Mouse (Mus musculus) ZHBTc4 (cell line): ENCODE measurements around the gene Zfp217.

ENCODE experiments used
- DNase-seq: peaks from one replicate; pipeline ENCODE4 v3.0.0-alpha.2; 2011; ENCODE audit warnings: low read depth, low spot score

Zfp217 gene

DNA sequence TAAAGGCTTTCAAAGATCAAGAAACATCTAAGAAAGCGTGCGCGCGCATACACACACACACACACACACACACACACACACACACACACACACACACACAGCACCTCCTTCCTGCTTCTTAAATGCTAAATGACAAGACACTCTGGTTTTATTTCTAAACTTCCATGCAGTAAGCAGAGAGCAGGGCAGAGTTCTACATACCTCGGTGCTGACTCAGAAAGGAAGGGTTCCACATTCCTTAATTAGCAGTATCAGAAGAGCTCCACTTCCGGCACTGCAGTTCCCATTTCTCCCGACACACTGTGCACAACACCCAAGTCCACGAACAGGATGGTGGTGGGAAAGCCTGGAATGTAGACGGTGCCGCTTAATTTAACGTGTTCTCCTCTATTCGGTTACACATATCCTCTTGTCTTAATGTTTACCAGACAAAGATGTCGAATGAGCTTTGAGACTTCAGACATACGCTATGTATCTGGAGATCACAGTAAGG, at the start of gene Zfp217:
Gene Zfp217, minus strand, starts transcription at position 443 of the 493 bp plus-strand sequence.
- peak; percentile 72 for DNase-seq

DNA sequence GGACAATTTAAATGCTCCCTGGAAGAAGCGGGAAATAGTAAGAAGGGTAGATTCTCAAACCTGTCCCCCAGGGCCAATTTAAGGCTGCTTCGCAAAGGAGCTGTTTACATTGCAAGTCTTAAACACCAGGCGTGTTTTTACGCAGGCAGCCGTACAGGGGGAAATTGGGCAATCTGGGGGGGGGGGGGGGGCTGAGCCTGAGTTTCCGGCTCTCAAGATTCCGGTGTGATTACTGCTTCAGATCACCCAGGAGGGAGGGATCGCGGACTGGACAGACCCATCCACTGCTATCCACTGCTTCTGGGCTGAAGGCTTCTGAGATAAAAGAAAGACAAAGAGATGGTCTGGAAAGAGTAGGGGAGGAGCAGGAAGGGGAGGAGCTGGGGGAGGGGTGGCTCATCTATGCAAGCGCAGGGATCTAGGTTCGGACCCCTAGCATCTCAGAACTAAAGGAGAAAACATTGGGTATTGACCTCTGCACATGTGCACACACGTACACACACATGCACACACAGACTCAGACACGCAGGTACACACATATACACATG, 47.7 kb upstream of the Zfp217 start:
- peak; percentile 78 for DNase-seq

DNA sequence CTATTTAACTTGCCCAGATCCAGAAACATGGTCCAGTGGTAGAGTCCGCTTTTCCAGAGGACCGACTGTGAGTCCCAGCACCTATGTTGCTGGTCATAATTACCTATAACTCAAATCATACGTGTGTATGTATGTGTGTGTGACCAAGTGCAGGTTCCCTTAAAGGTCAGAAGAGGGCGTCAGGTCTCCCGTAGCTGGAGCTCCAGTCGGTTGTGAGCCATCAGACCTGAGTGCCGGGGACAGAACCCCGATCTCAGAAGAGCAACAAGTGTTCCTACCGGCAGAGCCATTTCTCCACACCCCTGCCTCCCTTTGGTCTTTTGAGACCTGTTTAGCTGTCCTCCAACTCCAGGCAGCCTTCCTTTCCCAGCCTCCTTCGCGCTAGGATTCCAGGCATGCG, 46.9 kb upstream of the Zfp217 start:
- peak; percentile 82 for DNase-seq

DNA sequence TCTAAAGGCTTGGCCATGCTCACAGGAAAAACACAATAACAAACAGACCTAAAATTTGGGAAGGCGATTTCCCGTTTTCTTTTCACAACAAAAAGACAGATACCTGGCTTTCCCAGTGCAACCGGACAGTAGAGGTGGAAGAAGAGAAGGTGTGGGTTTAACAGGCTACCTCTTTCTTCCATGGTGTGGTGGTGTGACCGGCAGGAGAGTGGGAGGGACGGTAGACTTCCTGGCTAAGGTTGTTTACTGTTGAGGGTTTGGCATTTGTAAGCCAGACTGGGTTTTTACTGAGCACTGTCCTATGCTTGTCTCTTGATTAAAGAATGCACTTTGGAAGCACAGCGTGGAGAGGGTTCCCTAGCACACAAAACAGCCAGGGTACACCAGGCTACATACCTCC, 45.9 kb upstream of the Zfp217 start:
- no peak for DNase-seq

DNA sequence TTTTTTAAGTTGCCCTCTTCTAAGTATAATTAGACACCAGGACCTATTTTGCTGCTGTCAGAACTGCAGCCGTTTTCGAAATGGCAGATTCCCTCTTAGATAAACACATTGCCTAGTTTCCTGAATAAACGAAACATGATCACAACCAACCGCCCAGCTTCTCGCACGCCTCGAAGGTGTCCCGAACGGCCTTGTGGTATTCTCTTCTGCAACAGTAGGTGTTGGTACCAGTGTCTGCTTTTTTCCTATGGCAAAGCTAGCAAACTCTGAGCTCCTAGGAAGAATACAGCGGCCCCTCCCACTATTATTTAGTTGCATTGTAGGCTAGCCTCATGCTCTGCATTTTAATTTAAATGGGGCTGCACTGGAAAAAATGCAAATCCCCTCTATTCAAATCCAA, 45.3 kb upstream of the Zfp217 start:
- no peak for DNase-seq

DNA sequence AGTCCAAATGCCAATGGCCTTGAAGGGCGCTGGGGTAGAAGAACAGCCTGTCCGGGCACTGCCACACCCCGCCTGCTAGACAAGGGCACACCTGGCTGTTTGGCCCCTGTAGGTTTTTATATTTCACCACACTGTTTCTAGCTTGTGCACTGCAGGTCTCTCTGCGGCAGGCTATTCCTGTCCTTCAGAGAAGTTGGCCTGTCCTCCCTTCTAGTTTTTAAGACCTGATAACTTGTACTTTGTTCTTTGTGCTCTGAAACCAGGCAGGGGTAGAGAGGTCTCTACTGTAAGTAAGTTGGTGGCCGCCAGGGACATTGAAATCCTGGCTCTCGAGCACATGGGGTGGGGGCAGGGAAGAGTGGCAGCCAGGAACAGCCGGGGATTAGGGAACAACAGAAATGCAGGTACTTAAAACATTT, 44.8 kb upstream of the Zfp217 start:
- peak; percentile 62 for DNase-seq

DNA sequence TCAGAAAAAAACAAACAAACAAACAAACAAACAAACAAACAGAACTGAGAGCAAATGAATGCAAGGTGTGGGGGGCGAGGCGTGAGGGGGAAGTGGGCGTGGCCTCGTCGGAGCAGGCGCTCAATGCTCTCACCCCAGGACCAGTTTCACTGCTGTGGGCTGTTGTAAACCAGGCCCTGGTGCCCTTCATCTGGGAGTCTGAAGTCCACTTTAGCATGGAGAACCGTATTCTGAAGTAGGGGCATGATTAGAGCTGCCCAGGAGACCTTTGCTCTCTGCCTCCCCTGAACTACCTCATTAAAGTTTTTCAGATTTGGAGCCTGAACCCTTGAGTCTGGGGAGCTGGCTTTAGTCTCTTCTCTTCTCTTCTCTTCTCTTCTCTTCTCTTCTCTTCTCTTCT, 40.8 kb upstream of the Zfp217 start:
- no peak for DNase-seq

DNA sequence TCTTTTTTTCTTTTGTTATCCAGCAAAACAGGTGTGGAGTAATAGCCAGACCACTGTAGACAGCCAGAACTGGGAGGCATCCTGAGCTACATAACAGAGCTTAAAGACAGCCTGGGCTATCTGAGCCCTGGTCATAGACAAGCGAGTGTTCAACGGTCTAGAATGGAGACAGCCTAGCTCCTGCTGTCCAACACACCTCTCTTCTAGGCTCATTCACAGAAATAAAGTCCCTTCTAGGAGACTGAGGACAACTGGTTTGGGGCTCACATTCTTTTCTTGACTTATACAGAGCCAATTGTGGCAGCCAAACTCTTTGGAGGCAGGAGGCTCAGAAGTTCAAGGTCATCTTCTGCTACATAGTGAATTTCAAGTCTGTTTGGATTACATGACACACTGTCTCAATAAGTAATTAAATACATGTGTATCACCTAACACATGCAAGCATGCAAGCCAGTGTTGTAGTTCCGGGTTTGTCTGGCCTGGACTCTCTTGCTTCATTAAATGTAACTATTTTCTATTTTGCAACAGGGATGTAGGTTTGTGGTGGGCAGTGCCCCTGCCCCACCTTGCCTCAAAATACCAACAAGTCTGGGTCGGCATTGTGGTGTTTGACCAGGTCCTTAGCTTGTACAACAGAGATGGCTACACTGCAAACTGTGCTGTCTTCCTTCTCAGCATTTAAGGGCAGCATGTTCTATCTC, 37.4 kb upstream of the Zfp217 start:
- DNase-seq: no peak

DNA sequence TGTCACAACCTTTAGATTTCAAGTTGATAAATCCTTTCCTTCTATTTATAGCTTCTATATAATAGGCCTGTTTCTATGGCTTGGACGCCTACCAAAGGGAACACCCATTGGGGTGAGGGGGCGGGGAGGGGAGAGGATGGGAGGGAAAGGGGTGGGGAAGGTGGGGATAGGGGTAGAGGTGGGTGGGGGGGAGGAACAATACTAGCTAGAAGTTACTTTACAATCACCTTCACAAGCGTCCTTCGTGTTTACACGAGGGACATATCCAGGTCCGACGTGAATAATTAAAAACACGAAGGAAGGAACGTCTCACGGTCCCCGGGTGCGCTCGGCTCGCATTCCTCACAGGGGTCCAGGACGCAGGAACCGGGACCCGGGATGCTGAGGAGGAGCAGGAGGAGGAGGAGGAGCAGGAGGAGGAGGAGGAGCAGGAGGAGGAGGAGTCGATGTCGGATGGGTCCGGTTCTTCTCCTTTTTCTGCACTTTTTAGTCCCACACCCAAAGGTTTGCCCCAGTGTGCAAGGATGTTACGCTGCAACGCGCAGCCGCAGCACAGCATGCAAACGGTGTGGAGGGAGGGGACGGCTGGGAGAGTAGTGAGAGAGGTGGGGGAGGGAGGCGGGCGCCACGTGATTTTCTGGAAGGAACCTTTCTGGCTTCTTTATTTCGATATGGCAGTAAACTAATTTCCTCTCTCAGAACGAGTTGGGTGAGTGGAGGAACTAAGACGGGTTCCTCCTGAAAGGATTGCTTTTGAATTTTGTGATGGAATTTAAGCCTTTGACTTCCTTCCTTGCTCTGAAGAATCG, 36.5 kb upstream of the Zfp217 start:
- DNase-seq: peak; percentile 96

DNA sequence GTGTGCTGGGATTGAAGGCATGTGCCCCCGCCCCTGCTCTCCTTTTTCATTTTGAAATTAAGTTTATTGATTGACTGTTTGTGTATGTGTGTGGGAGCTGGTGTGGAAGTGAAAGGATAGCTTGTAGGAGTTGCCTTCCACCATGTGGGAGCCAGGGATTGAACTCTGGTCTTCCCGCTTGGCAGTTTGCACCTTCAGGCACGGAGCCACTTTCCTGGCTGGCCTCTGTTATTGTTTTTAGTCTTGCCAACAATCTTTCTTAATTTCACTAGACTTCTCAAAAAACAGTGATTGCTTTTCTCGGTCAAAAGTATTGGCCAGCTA, 35.9 kb upstream of the Zfp217 start:
- DNase-seq: no peak

DNA sequence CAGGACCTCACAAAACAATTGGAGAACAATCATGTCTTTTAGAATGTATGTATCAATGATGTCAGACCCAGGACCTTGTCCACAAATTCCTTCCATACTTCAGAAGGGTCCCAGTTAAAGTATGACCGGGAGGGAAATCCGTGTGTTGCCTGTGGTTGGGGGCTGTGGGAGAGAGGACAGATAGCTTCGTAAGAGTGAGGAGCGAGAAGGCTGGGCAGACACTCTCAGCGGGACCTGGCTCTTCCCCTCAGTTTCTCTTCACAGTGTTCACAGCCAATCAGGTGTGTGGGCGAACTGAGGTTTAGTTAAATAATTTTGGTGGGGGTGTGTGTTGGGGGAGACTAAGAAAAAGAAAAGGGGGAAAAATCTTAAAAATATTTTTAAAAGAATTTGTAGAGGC, 34.0 kb upstream of the Zfp217 start:
- no peak for DNase-seq

DNA sequence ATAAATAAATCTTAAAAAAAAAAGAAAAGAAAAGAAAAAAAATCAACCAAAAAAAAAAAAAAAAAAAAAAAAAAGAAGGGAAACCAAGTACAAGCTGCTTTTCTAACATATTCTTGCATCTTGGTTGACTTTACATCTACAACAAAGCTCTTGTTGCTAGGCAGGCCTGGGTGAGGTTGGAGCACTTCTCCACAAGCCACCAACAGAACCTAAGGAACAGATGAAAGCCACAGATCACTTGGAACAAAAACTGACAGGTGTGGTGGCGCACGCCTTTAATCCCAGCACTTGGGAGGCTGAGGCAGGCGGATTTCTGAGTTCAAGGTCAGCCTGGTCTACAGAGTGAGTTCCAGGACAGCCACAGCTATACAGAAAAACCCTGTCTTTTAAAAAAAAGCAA, 32.9 kb upstream of the Zfp217 start:
- DNase-seq: peak; percentile 62

DNA sequence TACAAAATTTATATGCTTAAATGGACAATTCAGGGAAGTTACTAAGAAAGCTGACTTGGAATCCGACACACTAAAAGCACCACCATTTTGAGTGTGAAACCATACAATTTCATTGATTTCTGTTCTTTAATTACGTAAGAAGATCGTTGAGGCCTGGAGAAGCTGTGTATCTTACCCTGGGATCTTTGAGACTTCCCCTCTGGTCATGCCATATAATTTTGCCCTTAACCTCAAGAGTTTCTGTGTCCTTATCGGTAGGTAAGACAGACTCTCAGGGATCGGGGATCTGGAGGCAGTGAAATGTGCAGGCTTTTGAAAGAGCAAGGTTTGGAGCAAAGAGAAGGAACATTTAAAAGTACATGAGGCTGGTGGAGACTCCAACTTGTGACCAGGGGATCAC, 31.4 kb upstream of the Zfp217 start:
- no peak for DNase-seq

DNA sequence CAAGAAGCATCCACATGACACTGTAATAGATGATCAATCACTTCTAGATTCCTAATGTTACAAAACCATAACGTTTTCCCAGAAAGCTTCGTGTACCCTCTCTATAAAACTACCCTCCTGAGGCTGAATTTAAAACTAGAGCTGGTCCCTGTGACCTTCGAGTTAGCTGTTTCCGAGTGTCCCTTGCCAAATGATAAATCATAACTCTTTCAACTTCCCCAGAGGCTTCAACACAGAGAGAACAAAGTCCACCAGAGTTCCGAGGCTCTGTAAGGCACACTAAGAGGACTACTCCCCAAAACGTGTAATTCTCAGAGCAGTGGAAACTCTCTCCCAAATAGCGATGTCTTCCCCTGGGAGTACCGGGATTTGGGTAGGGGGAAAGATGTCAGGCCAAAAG, 29.4 kb upstream of the Zfp217 start:
- no peak for DNase-seq

DNA sequence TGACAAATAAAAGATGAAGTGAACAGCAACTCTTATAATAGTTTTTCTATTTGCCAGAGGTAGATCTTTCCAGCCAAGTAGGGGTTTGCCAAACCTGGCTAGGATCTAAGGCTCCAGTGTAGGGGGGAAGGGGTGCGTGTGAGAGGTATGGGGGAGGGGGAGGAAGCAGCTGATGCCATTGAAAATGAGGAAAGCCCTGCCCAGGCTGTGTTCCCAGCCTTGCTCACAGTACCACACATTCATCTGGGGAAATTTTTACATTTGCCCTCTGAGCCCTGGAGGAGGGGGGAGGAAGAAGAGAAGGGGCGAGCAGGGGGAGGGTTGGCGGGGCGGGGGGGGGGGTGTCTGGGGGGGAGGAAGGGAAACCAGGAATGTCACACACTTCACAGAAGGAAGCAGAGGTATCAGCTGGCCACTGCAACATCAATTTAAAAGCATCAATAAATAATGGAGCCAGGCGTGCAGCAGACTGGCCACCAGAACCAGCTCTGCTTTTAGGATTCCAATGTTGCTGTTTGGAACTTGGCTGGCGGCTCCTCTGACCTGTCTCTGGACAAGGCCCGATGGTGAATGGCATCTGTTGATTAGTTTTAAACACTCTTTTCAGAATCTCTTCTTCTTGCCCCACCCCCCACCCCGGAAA, 28.5 kb upstream of the Zfp217 start:
- DNase-seq: no peak

DNA sequence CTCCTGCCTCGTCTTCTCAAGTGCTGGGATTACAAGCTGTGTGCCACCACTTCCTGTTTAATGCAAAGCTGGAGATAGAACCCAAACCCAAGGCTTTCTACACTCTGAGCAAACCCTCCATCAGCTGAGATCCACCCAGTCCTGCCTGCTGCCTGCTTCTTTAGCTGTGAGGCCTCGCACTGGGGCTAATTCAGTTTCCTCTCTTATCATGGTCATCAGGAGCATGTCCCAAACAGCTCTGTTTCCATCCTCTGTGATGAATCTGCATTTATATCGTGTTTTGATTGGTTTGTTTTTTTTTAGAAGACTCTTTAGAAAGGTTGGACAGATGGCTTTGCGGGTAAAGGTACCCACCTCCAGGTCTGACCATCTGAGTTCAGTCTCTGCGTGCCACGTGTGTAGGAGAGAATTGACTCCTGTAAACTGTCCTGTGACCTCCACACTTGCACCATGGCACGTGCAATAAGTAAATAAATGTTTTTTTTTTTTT, 27.8 kb upstream of the Zfp217 start:
- DNase-seq: no peak

DNA sequence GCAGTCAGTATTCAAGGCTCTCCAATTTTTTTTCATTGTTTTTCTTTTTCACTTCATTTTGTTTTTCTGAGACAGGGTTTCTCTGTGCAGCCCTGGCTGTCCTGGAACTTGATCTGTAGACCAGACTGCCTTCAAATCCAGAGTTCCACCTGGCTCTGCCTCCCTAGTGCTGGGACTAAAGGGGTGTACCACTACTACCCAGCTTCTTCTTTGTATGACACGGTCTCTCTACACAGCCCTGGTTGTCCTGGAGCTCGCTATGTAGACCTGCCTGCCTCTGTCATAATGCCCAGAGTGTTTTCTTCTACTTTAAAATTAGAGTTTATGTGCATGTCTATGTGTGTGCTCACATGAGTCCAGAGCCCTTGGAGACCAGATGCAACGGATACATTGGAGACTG, 27.3 kb upstream of the Zfp217 start:
- DNase-seq: no peak

DNA sequence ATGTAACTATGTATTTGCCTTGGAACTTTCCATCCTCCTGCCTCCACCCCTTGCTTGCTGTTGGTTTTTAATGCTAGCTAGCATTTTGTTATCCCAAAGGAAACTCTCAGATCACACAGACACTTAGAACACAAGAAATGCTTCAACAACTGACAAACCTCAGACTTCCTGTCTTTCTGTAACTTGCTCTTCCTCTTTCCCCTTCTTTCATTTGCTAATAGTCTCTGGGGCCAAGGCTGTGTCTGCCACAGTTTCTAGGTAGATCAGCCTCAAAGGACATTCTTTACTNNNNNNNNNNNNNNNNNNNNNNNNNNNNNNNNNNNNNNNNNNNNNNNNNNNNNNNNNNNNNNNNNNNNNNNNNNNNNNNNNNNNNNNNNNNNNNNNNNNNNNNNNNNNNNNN, 21.2 kb upstream of the Zfp217 start:
- DNase-seq: no peak

DNA sequence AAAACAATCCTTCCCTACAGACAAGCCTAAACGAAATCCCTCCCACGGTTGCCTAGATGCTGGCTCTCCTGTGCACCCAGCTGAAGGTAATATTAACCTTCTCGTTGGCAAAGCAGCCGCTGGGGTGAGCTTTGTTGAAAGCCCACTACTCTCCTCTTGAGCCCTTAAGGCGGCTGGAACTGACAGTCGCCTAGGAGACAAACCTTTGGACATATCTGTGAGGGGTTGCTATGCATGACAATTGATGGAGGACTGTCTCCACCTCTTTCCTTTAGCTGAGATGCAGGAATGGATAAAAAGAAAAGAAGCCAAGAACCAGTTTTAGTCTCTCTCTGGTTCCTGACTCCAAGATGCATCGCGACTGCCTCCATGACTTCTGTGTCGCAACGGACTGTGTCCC, 17.7 kb upstream of the Zfp217 start:
- DNase-seq: peak; percentile 81

DNA sequence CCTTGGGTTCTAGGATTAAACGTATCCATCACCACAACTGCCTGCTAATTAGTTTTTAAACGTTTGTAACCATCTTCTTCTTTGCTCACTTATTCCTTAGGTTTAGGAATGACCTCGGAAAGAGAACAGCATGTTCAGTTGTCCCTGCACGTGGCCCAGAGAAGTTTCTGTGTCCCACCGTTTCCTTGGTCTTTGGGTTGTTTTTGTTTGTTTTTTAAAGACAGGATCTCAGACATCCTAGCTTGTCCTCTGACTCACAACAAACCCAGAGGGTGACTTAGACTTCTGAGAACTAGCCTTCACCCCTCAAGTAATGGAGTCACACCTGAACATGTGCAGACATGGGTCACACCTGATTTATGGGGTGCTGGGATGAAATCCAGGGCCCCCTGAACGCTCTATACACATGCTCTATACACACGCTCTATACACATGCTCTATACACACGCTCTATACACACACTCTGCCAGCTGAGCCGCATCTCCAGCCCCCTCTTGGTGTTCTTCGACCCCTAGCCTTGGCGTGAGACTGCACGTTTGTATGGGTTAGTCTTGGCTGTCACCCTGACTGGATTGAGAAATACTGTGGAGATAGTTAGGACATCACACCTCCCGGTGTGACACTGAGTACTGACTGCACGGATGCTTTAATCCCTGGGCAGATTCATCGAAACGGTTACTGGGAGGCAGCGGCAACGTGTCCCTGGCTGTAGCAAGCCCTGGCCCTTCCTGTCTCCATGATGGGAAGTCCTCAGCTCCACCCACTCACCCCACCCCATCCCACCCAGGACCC, 16.0 kb upstream of the Zfp217 start:
- no peak for DNase-seq

DNA sequence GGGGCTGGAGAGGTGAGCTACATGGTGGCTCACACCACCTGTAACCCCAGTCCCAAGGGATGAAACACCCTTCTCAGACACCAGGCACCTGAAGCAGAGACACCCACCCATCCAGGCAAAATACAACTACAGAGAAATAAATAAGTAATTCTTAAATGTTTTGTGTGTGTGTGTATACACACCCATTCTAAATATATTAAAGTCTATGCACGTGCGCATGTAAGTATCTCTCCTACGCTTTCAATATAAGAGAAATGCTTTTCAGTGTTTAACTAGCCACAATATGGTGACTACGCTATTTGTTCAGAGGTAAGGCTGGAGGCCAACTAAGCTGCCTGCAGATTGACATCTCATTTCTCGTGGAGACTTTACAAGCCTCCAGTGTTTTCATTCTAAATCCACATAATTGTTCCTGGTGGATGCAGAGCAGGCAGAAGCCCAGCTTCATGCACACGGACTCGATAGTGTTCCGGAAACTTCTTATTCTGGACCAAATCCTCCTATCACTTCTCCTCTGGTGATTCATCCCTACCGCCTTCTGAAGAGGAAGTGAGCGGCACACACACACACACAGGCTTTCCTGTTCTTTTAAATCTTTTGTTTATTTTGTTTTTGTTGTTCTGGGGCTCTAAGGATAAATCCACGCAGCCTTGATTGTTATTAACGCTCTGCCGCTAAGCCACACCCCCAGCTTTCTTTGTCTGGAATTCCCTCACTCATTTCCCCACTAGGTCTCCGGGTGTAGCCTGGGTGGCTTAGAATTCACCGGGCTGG, 12.1 kb upstream of the Zfp217 start:
- peak; percentile 62 for DNase-seq
